Mouse (Mus musculus) midbrain, embryonic 10.5 days (tissue): ENCODE results near the gene Commd1. TPM values are rescaled to one million over a fixed set of nuclear protein-coding genes. Genes with fewer than 3 reads are reported as not detected.

ENCODE experiments used
- DNase-seq: peaks from one replicate; pipeline ENCODE4 v3.0.0-alpha.2; 2017; ENCODE audit warnings: low spot score
- H3K27ac ChIP-seq: fragments of 300-500 bp; sonication (generic); replicated peaks from 2 replicates; pipeline ENCODE4 v1.5.1; 2016; ENCODE audit warnings: mild to moderate bottlenecking
- H3K27me3 ChIP-seq: fragments of 300-500 bp; sonication (generic); 2 replicates; pipeline ENCODE4 v1.6.1; 2016; ENCODE audit warnings: low read depth, mild to moderate bottlenecking; ENCODE audit not compliant: poor library complexity, severe bottlenecking
- H3K36me3 ChIP-seq: fragments of 300-500 bp; sonication (generic); 2 replicates; pipeline ENCODE4 v1.6.1; 2016; ENCODE audit warnings: mild to moderate bottlenecking, moderate library complexity
- H3K4me1 ChIP-seq: fragments of 300-500 bp; sonication (generic); 2 replicates; pipeline ENCODE4 v1.6.1; 2016
- H3K4me3 ChIP-seq: fragments of 300-500 bp; sonication (generic); 2 replicates; pipeline ENCODE4 v1.5.1; 2016; ENCODE audit warnings: mild to moderate bottlenecking, moderate library complexity
- H3K9me3 ChIP-seq: fragments of 300-500 bp; sonication (generic); replicated peaks from 2 replicates; pipeline ENCODE4 v1.6.1; 2016; ENCODE audit warnings: mild to moderate bottlenecking
- WGBS: fragments of 180-500 bp; shearing (Covaris S2); methylation state at CpG from one replicate; pipeline ENCODE4 v1.1.7; 2016; 5-methylcytosine and 5-hydroxymethylcytosine counted together
- polyA plus RNA-seq: library from polyadenylated mRNA; unstranded; fragments of >200 nt; fragmentation: Nextera tagmentation; extraction: Ambion mirVana; gene quantifications from 2 replicates; pipeline ENCODE4 v1.2.1, GENCODE M21; 2016

Commd1 gene
- polyA plus RNA-seq, 1 experiment from 2014 or later: 427 TPM

DNA sequence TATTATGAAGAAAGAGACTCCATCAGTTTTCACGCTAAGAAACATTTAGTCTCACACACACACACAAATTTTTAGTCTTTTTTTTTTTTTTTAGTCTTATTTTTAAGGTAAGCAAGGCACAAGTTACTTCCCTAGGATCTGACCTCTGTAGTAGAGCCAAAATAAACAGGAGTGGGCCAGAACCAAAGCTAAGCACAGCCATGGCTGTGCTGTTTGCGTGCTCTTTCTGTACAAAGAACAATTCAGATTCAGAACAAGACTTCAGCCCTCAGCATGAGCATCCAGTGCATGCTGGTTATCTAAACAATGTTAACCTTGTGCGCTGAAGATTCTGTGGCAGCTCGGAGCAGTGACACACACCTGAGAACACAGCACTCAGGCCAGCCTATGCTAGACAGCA, 17.8 kb downstream of the Commd1 start:
- Histone ChIP-seq H3K9me3 (peaks cover 23% of the 10 kb centered on the region; the same call in 1 of the 2 replicates), H3K36me3 (peaks cover 26% of the 10 kb centered on the region), H3K27me3 (no peaks in the 10 kb centered on the region), H3K27ac (no peak overlapping the region), H3K4me3 (no peak overlapping the region), H3K4me1 (no peaks in the 10 kb centered on the region)
- no peak for DNase-seq
- WGBS: 86% methylated on average over 4 of the region's 4 CpGs

DNA sequence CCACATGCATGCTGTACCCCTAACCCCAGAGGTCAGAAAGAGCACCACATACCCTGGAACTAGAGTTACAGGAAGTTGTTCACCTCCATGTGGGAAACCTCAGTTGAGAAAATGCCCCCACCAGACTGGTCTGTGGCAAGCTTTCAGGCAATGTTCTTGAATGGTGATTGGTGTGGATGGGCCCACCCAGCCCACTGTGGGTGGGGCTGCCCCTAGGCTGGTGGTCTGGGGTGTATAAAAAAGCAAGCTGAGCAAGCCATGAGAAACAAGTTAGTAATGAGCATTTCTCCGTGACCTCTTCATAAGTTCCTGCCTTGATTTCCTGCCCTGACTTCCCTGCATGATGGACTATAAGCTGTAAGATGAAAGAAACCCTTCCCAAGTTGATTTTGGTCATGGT, 20.1 kb downstream of the Commd1 start:
- 81% methylated on average over 1 of the region's 1 CpGs for WGBS
- Histone ChIP-seq H3K36me3 (peaks cover 8% of the 10 kb centered on the region), H3K9me3 (peaks cover 10% of the 10 kb centered on the region; the same call in 1 of the 2 replicates), H3K27ac (no peak overlapping the region), H3K27me3 (no peaks in the 10 kb centered on the region), H3K4me3 (no peak overlapping the region), H3K4me1 (no peaks in the 10 kb centered on the region)
- DNase-seq: no peak

DNA sequence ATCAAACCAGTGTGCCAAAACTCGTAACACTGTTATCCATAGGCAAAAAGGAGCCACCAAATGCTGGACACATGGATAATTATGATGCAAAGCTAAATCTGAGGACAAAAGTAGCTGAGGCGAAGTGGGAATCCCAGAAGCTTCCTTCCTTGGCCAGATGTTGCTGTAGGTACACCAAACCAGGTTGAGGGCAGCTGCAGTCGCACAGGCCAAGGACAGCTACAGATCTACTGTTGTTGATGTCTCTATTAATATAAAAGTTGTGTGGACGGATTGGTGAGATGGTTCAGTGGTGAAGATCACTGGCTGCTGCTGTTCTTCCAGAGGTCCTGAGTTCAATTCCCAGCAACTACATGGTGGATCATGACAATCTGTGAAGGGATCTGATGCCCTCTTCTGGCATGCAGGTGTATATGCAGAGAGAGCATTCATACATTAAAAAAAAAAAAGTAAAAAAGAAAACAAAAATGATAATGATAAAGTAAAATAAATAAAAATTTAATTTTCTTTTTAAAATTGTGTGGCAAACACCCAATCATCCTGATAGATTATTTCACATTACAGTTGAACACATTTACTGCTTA, 24.3 kb downstream of the Commd1 start:
- Histone ChIP-seq H3K9me3 (no peaks in the 10 kb centered on the region), H3K36me3 (peaks cover 29% of the 10 kb centered on the region), H3K4me3 (no peak overlapping the region), H3K4me1 (no peaks in the 10 kb centered on the region), H3K27me3 (no peaks in the 10 kb centered on the region), H3K27ac (no peak overlapping the region)
- no peak for DNase-seq
- WGBS: 88% methylated on average over 4 of the region's 4 CpGs

GRCm38 (mm10) chr11:22956830-22957229, 25.4 kb downstream of the Commd1 start:
- Histone ChIP-seq H3K36me3 (peaks cover 33% of the 10 kb centered on the region), H3K27me3 (no peaks in the 10 kb centered on the region), H3K4me3 (no peak overlapping the region), H3K4me1 (no peaks in the 10 kb centered on the region), H3K9me3 (no peaks in the 10 kb centered on the region), H3K27ac (no peak overlapping the region)
- peak; percentile 19 for DNase-seq
- 81% methylated on average over 4 of the region's 4 CpGs for WGBS

DNA sequence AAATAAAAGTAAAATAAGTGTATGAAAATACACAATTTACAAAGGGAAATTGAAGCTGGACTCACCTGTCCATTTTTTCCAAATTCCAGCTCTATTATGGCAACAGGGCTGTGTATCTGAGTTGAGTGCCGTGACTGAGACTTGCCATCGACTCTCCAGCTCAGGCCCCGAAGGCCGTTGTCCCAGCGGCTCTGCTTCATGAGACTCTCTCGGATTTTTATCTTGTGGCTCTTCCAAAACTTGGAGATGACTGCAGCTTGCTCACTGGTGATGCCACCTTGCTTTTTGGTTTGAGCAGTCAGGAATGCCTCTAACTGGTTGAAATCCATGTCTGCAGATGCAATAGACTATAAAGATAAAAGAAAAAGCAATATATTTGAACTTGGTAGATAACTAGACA, 25.8 kb downstream of the Commd1 start:
- Histone ChIP-seq H3K4me1 (no peaks in the 10 kb centered on the region), H3K27ac (no peak overlapping the region), H3K4me3 (no peak overlapping the region), H3K9me3 (no peaks in the 10 kb centered on the region), H3K27me3 (no peaks in the 10 kb centered on the region), H3K36me3 (peaks cover 33% of the 10 kb centered on the region)
- DNase-seq: no peak
- 95% methylated on average over 6 of the region's 6 CpGs for WGBS

GRCm38 (mm10) chr11:22952668-22953067, 29.5 kb downstream of the Commd1 start:
- no peaks in the 10 kb centered on the region for H3K27me3 ChIP-seq
- peaks cover 33% of the 10 kb centered on the region for H3K36me3 ChIP-seq
- WGBS: 90% methylated on average over 7 of the region's 7 CpGs
- no peaks in the 10 kb centered on the region for H3K4me1 ChIP-seq
- DNase-seq: no peak
- no peaks in the 10 kb centered on the region for H3K9me3 ChIP-seq
- H3K4me3 ChIP-seq: no peak overlapping the region
- H3K27ac ChIP-seq: no peak overlapping the region

DNA sequence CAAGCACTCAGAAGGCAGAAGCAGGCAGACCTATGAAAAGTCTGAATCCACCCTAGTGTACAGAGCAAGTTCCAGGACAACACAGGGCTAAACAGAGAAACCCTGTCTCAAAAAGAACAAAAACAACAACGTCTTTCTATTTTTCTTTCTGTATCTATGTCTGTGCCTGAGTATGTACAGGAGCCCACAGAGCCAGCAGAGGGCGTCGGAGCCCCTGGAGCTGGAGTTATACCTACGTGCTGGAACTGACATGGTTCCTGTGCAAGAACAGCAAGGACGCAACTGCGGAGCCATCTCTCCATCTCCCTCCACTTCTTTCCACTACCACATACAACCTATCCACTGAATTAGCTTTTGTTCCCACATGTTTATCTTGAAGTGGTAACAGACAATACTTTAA, 32.1 kb downstream of the Commd1 start:
- no peaks in the 10 kb centered on the region for H3K27me3 ChIP-seq
- H3K4me1 ChIP-seq: no peaks in the 10 kb centered on the region
- no peak overlapping the region for H3K27ac ChIP-seq
- H3K36me3 ChIP-seq: peaks cover 15% of the 10 kb centered on the region
- no peak overlapping the region for H3K4me3 ChIP-seq
- no peak for DNase-seq
- WGBS: 91% methylated on average over 6 of the region's 6 CpGs
- no peaks in the 10 kb centered on the region for H3K9me3 ChIP-seq

GRCm38 (mm10) chr11:22949101-22949500, 33.1 kb downstream of the Commd1 start:
- WGBS: 86% methylated on average over 1 of the region's 1 CpGs
- DNase-seq: no peak
- Histone ChIP-seq H3K27ac (no peak overlapping the region), H3K9me3 (no peaks in the 10 kb centered on the region), H3K36me3 (peaks cover 5% of the 10 kb centered on the region; the same call in 1 of the 2 replicates), H3K4me1 (no peaks in the 10 kb centered on the region), H3K4me3 (no peak overlapping the region), H3K27me3 (no peaks in the 10 kb centered on the region)

- H3K4me1 ChIP-seq: peaks cover 4% of the 10 kb centered on the region; the same call in 1 of the 2 replicates
- no peak overlapping the region for H3K4me3 ChIP-seq
- H3K27me3 ChIP-seq: no peaks in the 10 kb centered on the region
- H3K9me3 ChIP-seq: no peaks in the 10 kb centered on the region
- WGBS: 74% methylated on average over 2 of the region's 2 CpGs
- H3K36me3 ChIP-seq: no peaks in the 10 kb centered on the region
- no peak for DNase-seq
- no peak overlapping the region for H3K27ac ChIP-seq
Measured at GRCm38 (mm10) chr11:22938983-22939382, 43.2 kb downstream of the Commd1 start.

- H3K36me3 ChIP-seq: no peaks in the 10 kb centered on the region
- 93% methylated on average over 4 of the region's 4 CpGs for WGBS
- H3K4me1 ChIP-seq: peaks cover 4% of the 10 kb centered on the region; the same call in 1 of the 2 replicates
- no peak overlapping the region for H3K4me3 ChIP-seq
- no peak for DNase-seq
- H3K27ac ChIP-seq: no peak overlapping the region
- H3K27me3 ChIP-seq: no peaks in the 10 kb centered on the region
- no peaks in the 10 kb centered on the region for H3K9me3 ChIP-seq
Measured at GRCm38 (mm10) chr11:22937716-22938316, 44.4 kb downstream of the Commd1 start.

DNA sequence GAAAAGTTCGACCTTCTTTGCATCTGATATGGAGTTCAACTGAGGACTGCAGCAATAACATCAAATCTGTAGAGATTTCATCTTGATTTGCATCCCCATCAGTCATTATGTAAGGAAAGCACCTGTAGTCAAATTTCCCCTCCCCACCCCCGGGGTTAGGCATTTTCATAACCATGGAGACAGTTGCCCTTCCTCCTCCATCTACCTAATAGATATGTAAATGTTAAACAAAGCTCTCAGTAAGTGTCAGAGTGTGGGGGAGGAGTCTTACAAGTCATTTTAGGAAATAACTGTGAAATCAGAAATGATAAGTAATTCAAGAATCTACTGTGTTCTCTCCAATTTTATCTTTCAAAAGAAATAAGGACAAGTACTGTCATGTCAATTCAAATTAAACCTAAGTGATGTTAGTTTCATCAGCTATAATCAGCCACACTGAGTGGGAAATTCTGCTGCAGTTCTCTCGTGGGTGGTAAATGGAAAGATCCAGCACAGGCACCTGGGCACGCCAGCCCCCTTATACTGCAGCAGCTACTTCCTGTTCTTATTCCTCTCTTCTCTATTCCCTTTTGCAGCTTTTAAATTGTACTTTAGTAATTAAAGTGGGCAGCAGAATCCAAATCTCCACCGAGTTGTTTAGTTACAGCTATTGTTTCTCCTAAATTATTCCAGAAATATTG, 45.6 kb downstream of the Commd1 start:
- Histone ChIP-seq H3K36me3 (no peaks in the 10 kb centered on the region), H3K9me3 (no peaks in the 10 kb centered on the region), H3K27me3 (no peaks in the 10 kb centered on the region), H3K4me3 (no peak overlapping the region), H3K27ac (no peak overlapping the region), H3K4me1 (peaks cover 4% of the 10 kb centered on the region; the same call in 1 of the 2 replicates)
- no peak for DNase-seq
- WGBS: 71% methylated on average over 5 of the region's 5 CpGs

DNA sequence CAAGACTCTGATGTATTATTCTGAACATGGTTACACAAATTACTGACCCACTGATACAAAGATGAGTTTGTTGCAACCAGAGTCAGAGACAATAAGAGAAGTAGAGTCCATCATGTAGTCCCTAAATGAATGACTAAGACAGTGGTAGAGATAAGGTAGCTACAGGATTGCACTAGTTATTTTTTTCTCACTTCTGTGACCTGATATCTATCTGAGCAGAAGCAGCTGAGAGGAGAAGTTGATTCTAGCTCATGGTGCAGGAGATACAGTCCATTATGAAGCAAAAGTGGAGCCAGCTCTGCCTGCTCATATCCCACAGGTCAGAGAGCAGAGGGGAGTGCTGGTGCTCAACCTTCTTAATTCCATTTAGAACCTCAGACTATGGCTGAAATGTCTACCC, 50.0 kb downstream of the Commd1 start:
- H3K27me3 ChIP-seq: no peaks in the 10 kb centered on the region

GRCm38 (mm10) chr11:22931320-22931905, 50.8 kb downstream of the Commd1 start:
- DNase-seq: no peak
- H3K9me3 ChIP-seq: no peaks in the 10 kb centered on the region
- 92% methylated on average over 2 of the region's 2 CpGs for WGBS
- H3K4me3 ChIP-seq: no peak overlapping the region
- peaks cover 4% of the 10 kb centered on the region; the same call in 1 of the 2 replicates for H3K36me3 ChIP-seq
- H3K4me1 ChIP-seq: peaks cover 3% of the 10 kb centered on the region; the same call in 1 of the 2 replicates
- no peaks in the 10 kb centered on the region for H3K27me3 ChIP-seq
- no peak overlapping the region for H3K27ac ChIP-seq

More for the DNA sequence above, 50.0 kb downstream of the Commd1 start:
- no peak overlapping the region for H3K27ac ChIP-seq
- peaks cover 4% of the 10 kb centered on the region; the same call in 1 of the 2 replicates for H3K36me3 ChIP-seq
- H3K9me3 ChIP-seq: no peaks in the 10 kb centered on the region
- DNase-seq: no peak
- no peak overlapping the region for H3K4me3 ChIP-seq
- peaks cover 4% of the 10 kb centered on the region; the same call in 1 of the 2 replicates for H3K4me1 ChIP-seq
